Mouse (Mus musculus): ENCODE measurements around the gene Scn2a.
"Not testable (repeated sequence)": the region's sequence is repeated elsewhere in the genome, so short reads cannot be mapped to it uniquely, and the experiment has no call there.

Scn2a gene

DNA sequence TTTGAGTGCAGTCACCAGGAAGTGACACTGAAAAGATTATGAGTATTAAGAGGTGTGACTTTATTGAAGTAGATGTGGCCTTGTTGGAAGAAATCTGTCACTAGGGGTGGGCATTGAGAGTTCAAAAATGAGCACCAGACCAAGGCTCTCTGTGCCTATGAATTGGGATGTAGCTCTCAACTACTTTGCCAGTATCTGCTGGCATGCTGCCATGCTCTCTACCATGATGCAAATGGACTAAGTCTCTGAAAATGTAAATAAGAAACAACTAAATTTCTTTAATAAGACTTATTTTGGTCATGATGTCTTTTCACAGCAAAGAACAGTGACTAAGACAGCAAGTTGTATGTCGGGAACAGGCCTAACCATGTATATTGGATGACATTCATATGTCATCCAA is 79.7 kb downstream of the Scn2a start:
- no peak for DNase-seq (ENCODE audit: low spot score in 2 of 2)

- no peak for DNase-seq (ENCODE audit: low spot score in 2 of 2)
These were observed 80.6 kb downstream of the Scn2a start for GRCm38 (mm10) chr2:65701175-65701574.

DNA sequence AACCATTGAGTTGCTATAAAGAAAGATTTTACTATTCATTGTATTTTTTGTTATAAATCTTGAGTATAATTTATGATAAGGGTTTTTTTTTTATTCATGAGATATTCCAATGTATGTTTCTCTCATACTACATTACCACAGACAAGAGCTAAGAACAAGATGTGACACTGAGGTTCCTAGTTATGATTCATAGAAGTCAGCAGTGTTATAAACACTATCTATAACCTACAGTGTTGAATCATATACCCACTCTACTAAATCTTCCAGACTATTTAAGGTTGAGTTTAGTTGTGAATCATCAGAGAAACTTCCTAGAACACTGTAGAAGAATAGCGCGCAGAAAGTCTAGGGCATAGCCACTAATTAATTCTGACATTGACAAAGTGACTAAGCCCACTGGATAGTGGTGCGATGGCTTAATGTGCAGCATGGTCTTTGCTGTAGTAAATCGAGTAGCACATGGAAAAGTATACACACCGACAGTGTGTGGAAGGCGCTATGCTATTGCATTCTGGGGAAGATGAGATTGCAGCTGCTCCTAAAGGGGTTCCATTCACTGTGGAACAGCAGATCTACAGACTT is 101.7 kb downstream of the Scn2a start:
- no peak for DNase-seq (ENCODE audit: low spot score in 2 of 2)

DNA sequence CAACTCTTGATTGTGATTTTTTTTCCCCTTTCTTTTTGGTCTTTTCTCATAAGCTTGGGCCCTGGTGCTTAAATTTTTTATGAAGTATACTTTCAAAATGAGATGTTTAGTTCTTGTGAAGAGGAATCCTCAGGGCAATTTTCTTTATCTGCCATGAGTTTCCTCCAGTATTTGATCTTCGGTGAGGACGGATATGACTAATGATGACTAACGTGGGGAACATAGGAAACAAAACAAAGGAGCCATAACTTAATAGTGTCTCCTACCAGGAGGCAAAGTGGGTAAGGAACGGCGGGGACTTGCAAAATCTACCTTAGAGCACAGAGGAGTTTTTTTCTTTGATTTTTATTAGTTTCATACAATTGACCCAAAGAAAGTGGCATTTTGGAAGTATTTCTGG is 124.8 kb downstream of the Scn2a start:
- DNase-seq (ENCODE audit: low spot score in 2 of 2): no peak

DNA sequence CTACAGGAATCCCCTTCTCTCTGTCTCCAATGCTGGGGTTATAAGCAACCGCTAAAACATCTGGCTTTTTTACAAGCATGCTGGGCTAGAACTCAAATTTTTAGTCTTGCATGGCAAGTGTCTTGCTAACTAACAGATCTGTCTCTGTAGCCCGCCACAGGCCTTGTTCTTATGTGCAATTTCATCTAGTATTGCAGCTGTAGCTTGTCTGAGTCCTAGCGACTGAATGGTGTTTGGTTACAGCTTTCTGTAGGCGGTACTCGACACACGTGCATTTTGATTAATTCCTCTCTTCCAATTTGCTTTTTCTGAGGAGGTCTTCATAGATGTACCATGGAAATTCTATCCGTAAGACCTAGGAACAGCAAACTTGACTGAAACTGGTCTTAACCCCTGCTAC is 161.9 kb downstream of the Scn2a start:
- DNase-seq (ENCODE audit: low spot score in 2 of 2): no peak

GRCm38 (mm10) chr2:65783392-65783791 is 162.8 kb downstream of the Scn2a start:
- DNase-seq (ENCODE audit: low spot score in 2 of 2): no peak

DNA sequence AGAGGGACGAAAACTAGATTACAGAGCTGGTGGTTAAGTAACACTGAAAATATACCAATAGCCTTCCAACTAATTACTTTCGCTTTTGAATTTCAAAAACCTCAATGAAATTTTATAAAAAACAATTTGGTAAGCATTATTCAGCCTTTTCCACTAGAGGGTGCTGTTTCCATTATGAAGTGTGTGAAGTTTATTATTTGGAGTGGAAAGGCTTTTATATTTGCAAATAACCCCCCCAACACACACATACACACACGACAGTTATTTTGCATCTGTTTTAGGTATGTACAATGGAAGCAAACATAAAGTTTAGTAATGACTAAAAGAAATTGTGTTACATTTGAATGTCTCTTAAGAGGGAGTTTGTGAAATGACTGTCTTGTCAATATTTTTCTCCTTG is 171.9 kb downstream of the Scn2a start:
- DNase-seq (ENCODE audit: low spot score in 2 of 2): no peak

DNA sequence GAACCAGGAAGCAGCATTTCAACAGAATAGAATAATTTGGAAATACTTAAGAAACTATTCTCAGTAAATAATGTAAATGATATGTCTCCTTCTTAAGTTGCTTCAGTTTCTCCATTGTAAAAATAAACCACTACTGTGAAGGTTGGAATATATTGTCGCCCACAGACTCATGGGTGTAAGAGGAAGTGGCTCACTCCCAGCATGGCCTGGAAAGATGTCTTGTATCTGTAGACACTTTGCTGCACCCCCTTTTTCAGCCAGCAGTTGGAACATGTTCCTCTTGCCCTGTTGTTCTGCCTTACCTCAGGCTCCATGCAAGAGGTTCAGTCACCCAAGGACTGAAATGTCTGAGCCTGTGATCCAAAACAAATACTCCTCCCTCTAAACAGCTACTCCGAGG is 173.0 kb downstream of the Scn2a start:
- DNase-seq (ENCODE audit: low spot score in 2 of 2): no peak

DNA sequence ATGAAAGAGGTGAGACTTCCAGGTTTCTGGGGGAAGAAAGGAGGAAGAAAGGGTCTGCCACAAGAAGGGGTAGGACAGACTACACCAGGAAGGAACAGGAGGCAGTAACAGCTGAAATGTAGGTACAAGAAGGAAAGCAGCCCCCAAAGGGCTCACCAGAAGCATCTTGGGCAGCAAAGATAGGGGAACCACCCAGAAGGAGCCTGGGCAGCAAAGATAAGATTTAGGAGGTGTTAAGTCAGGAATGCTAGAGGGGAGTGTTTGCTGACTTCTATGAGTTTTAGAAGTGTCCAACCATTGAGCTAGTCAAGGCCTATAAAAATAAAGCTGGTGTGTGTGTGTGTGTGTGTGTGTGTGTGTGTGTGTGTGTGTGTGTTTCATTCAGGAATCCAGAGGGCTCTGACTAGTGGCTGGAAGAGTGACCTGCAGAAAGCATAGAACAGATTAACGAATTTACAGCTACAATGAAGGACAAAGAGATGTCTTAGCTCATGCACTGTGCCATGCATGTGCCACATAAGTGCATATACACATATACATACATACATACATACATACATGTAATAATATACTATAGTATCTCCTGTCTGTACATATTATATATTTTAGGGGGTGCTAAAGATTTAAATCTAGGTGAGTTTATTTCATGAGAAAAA is 180.6 kb downstream of the Scn2a start:
- DNase-seq (ENCODE audit: low spot score in 2 of 2): no peak

DNA sequence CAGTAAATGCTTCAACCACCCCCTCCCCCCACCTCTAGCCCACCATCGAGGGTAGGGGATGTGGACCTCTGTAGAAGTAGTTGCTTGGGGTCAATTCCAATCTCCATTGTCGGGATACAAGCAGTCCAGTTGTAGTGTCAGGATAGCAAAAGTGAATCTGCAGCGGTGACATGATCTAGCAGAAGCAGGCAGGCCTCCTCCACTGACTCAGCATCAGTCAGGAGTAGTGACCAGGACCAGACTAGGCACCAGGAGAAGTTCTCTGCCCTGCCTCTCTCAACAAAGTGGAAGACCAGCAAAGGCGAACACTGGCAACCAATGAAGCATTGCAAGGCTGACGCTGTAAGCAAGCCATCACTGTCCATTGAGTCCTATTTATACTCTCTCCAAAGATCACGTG is 186.0 kb downstream of the Scn2a start:
- DNase-seq (ENCODE audit: low spot score in 2 of 2): no peak

DNA sequence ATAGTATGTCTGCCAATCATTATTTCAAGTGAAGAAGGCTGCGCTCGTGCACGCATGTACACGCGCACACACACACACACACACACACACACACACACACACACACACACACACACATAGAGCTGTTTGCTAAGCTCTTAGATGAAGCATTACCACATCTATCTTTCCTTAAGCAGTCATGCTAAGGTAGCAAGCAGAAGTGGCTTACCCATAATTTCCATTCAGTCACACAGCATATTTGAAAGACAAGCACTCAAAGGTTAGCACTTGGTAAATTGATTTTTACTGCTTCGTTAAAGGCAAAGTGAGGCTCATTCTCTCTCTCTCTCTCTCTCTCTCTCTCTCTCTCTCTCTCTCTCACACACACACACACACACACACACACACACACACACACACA is 190.6 kb downstream of the Scn2a start:
- not testable (repeated sequence) for DNase-seq (ENCODE audit: low spot score in 2 of 2)
